Mouse (Mus musculus) neural tube, embryonic 10.5 days (tissue): ENCODE data around the gene Mast1.

Experiments
- DNase-seq: peaks from one replicate; pipeline ENCODE4 v3.0.0-alpha.2; 2017; ENCODE audit warnings: low spot score; ENCODE audit errors: extremely low spot score

Gene Mast1

DNA sequence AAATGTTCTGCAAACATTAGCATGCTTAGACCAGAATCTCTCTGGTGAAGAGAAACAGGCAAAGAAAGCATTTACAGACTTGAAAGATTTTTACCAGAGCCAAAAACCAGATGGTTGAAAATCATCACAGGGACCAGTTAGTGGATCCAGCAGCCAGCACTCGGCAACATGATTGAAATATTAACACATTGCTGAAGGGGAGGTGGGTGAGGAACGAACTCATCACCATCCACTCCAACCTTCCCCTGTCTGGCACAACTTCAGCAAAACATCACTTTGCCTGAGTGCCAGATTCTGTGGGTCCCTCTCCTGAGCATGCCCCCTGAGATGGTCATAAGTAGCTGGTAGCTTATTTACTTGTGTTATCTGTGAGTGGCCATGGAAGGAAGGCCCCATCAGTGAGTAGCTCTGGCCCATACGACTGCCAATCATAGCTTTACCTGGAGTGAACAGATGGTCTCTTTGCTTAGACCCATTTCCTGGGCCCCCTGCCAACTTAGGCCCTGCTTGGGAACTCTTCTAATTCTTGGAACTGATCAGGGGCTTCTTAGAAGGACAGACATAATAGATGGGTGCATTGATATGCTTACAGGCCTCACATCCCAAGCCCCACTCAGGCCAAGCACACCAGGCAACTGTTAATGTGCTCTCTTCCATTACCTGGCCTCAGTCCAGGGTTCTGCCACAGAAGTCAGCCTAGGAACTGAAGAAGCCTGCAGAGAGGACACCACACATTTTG lies 59.7 kb downstream of the Mast1 start:
- DNase-seq: no peak

DNA sequence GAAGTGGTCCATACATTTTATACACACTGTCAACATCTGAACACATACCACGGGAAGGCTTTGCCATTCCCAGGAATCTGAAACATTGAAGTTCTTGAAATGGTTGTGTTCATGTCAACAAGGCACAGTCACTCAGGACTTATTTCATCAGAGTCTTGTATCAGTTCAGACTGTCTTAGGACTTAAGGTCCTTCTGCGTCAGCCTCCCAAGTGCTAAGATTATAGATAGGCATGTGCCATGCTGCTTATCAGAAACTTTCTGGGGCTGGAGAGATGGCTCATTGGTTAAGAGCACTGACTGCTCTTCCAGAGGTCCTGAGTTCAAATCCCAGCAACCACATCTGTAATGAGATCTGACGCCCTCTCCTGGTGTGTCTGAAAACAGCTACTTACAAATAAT lies 62.8 kb downstream of the Mast1 start:
- no peak for DNase-seq

DNA sequence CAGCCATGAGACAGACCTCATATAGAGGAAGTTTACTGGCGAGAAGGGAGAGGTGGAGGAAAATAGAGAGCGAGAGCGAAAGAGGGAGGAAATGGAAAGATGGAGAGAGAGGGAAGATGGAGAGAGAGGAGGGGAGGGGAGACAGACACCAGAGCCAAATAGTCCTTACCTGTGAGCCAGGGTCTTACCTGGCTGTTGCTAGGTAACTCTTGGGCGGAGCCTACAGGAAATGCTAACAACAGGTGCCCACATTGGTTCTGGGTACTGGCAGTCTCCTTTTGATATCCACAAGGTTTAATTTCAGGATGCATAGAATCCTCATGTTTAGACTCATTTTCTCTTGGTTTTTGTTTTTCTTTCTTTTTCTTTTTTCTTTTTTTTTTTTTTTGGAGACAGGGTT lies 64.1 kb downstream of the Mast1 start:
- DNase-seq: no peak

DNA sequence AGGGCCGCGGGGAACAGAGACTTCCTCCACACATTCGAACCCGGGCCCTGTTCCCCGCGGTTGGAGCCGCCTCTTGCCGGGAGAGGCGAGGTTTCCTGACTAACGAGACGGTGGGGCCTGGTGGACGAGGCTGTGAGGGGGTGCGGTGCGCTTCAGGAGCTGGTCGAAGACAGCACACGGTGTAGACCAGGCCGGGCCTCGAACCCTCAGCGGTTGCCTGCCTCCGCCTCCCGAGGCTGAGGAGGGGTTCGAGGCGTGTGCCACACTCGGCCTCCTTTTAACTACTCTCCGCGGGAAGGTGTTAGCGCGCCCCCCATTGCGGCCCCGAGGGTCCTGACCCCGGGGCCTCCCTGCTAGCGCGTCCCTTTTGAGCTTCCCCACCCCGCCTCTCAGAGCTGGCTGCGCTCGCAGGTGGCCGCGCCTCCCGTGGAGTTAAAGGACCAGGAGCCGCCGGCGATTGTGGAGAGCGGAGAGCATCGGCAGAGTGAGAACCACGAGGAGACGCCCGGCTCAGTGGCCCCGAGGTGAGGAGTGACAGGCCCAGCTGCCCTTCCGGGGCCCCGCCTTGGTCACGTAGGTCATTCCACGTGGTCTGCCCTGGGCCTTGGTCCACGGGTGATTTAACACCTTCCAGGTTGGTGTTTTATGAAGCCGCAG lies 64.7 kb downstream of the Mast1 start:
- DNase-seq: no peak

DNA sequence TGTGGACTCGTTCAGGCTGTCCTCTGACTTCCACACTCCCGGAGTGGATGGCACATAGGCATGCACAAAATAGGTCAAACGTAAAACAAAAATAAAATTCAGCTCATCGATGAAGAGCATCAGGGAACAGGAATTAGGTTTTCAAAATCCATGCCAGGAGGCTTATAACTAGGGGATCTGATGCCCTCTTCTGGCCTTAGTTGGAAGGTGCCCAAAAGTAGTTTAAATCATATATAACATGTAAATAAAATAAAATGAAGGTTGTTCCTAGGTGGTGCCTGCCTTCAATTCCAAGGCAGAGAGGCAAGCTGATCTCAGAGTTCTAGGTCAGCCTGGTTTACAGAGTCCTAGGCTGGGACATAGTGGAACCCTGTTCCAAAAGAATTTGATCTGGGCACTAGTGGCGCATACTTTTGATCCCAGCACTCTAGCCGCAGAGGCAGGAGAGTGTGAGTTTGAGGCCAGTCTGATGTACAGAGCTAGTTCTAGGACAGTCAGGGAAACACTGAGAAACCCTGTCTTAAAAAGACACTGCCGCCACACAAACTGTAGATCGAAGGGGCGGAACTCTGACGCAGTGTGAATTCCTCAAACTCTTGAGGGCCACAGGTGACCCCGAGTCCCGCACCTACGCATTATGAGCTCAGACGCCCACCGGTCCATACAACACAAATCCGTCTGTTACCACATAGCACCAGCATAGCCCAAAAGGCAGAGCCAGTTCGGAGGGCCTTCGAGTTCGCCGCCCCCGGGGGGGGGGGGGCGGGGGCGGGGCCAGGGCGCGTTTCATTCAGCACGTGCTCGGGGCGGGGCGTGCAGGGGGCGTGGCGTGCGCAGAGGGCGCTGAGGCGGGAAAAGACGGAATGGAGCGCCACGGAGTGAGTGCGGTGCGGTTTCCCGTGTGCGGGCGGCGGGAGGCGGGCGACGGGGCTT lies 65.5 kb downstream of the Mast1 start, which contains the start of gene Syce2:
Gene Syce2 (plus strand): TSS at position 736 of the 933 bp plus-strand sequence.
- peak; percentile 79 for DNase-seq
